Mouse (Mus musculus): Measurements from ENCODE around the gene Ublcp1.

DNA sequence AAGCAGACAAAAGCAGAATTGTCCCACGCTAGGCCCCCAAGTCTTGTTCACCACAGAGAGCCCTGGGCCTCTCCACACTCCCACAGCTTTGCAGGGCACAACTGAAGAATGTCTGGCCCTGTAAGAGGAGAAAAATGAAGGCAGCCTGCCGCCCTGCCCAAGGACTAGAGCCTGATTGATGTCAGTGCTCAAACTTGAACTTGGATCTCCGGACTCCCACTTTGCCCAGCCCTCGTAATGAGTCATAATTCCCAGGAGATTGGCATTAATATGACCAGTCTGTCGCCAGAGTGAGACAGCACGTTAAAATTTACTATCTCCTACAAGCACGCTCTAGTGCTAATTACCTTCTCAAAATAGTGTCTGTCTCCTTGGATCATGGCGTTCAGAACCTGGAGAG lies 45.3 kb downstream of the Ublcp1 start:
- no peak for TF ChIP-seq CTCF (IDR thresholded peaks at IDR 0.05; ENCODE audit: low read depth, low read length)
- no peak for TF ChIP-seq POLR2A (IDR thresholded peaks at IDR 0.05; ENCODE audit: insufficient read depth, low read length)
